Mouse (Mus musculus) heart, embryonic 16.5 days (tissue): ENCODE measurements at regions not wholly inside any gene's neighbourhood (a gene's known extent, or its start where the extent isn't known, plus 50 kb on each side); places are given as distances from the start of the nearest gene placed in this dataset.

ENCODE experiments used
- ATAC-seq: fragments of 200-750 bp; cut with Nextera tagmentation; replicated peaks from 2 replicates; pipeline ENCODE4 v1.8.0; 2017; ENCODE audit warnings: moderate number of reproducible peaks; ENCODE audit not compliant: insufficient read depth, low FRiP score; ENCODE audit errors: extremely low read depth
- H3K27ac ChIP-seq: fragments of 300-500 bp; sonication (generic); 2 replicates; pipeline ENCODE4 v1.5.1; 2014; ENCODE audit warnings: mild to moderate bottlenecking, low read length, control low read depth, moderate library complexity
- H3K27me3 ChIP-seq: fragments of 300-500 bp; sonication (generic); 2 replicates; pipeline ENCODE4 v1.6.1; 2014; ENCODE audit warnings: low read length, mixed read lengths; ENCODE audit not compliant: control insufficient read depth, insufficient read depth
- H3K36me3 ChIP-seq: fragments of 300-500 bp; sonication (generic); 2 replicates; pipeline ENCODE4 v1.6.1; 2014; ENCODE audit not compliant: control insufficient read depth, insufficient read depth
- H3K4me1 ChIP-seq: fragments of 300-500 bp; sonication (generic); 2 replicates; pipeline ENCODE4 v1.6.1; 2014; ENCODE audit warnings: low read length, mixed read lengths; ENCODE audit not compliant: control insufficient read depth, insufficient read depth
- H3K4me2 ChIP-seq: fragments of 300-500 bp; sonication (generic); 2 replicates; pipeline ENCODE4 v1.6.1; 2014; ENCODE audit warnings: low read depth, mild to moderate bottlenecking, control low read depth, low read length
- H3K4me3 ChIP-seq: fragments of 300-500 bp; sonication (generic); 2 replicates; pipeline ENCODE4 v1.5.1; 2014; ENCODE audit warnings: mild to moderate bottlenecking, control low read depth, low read length
- H3K9ac ChIP-seq: fragments of 300-500 bp; sonication (generic); 2 replicates; pipeline ENCODE4 v1.6.1; 2014; ENCODE audit warnings: low read length, control low read depth
- H3K9me3 ChIP-seq: fragments of 300-500 bp; sonication (generic); replicated peaks from 2 replicates; pipeline ENCODE4 v1.6.1; 2016; ENCODE audit warnings: low read length; ENCODE audit not compliant: control insufficient read depth
- WGBS: fragments of 180-500 bp; shearing (Covaris S2); extraction: QIAGEN DNeasy Blood & Tissue Kit; methylation state at CpG from one replicate; pipeline ENCODE4 v1.1.7; 2014; 5-methylcytosine and 5-hydroxymethylcytosine counted together

DNA sequence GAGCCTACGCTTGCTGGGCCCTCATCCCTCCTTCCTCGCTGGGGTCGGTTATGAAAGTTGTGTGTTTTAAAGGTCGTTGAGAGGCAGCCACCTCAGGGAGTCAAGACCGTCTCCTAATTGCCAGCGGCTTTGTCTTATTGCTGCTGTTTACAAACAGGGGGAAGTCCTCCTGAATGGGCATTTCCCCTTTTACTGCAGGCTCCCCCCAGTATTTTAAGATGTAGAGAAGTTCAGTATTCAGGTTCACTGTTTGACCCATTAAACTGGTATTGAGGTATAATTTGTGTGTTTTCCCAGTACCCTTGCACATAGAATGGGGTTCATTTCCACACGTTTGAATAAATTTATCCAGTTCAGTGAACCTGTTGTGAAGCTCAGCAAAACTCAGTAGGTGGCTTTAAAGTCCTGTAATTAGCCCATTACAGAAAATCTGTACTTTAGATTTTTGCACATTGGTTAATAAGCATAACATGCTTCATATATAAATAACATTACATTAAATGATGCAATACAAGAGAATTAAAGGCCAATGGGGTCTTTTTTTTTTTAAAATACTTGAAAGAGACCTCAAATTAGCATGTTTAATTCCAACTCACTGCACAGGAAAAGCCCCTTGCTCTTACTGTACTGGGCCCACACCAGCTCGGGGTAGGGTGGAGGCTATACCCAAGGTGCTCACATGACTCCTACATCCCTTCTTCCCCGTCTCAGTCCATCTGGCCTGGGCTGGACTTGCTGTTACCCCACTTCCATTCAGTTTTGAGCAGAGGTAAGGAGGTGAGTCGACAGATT, 63.7 kb downstream of the Nkx2-1 start:
- 73% methylated on average over 10 of the region's 10 CpGs for WGBS

GRCm38 (mm10) chr12:56470932-56471500, 65.7 kb downstream of the Nkx2-1 start:
- H3K4me2 ChIP-seq, result no peak overlapping the region
- H3K27ac ChIP-seq, result no peak overlapping the region
- no peaks in the 10 kb centered on the region for H3K9me3 ChIP-seq
- H3K4me3 ChIP-seq, result no peak overlapping the region
- no peaks in the 10 kb centered on the region for H3K4me1 ChIP-seq
- no peaks in the 10 kb centered on the region for H3K27me3 ChIP-seq
- no peak overlapping the region for H3K9ac ChIP-seq
- no peak for ATAC-seq
- WGBS, result 77% methylated on average over 10 of the region's 10 CpGs
- H3K36me3 ChIP-seq, result no peaks in the 10 kb centered on the region

More for the DNA sequence above, 63.7 kb downstream of the Nkx2-1 start:
- H3K9me3 ChIP-seq, result no peaks in the 10 kb centered on the region
- no peak overlapping the region for H3K4me3 ChIP-seq
- H3K36me3 ChIP-seq, result no peaks in the 10 kb centered on the region
- no peaks in the 10 kb centered on the region for H3K27me3 ChIP-seq
- no peak overlapping the region for H3K9ac ChIP-seq
- no peak overlapping the region for H3K4me2 ChIP-seq
- ATAC-seq, result no peak
- H3K27ac ChIP-seq, result no peak overlapping the region
- H3K4me1 ChIP-seq, result no peaks in the 10 kb centered on the region

GRCm38 (mm10) chr12:56459508-56460119, 77.1 kb downstream of the Nkx2-1 start:
- Histone ChIP-seq H3K4me3 (peak overlapping the region; percentile 23), H3K27me3 (no peaks in the 10 kb centered on the region), H3K9ac (no peak overlapping the region), H3K36me3 (no peaks in the 10 kb centered on the region), H3K4me2 (peak overlapping the region; percentile 47; the same call in 1 of the 2 replicates), H3K9me3 (no peaks in the 10 kb centered on the region), H3K4me1 (no peaks in the 10 kb centered on the region), H3K27ac (no peak overlapping the region)
- no peak for ATAC-seq
- WGBS, result 16% methylated on average over 10 of the region's 10 CpGs

DNA sequence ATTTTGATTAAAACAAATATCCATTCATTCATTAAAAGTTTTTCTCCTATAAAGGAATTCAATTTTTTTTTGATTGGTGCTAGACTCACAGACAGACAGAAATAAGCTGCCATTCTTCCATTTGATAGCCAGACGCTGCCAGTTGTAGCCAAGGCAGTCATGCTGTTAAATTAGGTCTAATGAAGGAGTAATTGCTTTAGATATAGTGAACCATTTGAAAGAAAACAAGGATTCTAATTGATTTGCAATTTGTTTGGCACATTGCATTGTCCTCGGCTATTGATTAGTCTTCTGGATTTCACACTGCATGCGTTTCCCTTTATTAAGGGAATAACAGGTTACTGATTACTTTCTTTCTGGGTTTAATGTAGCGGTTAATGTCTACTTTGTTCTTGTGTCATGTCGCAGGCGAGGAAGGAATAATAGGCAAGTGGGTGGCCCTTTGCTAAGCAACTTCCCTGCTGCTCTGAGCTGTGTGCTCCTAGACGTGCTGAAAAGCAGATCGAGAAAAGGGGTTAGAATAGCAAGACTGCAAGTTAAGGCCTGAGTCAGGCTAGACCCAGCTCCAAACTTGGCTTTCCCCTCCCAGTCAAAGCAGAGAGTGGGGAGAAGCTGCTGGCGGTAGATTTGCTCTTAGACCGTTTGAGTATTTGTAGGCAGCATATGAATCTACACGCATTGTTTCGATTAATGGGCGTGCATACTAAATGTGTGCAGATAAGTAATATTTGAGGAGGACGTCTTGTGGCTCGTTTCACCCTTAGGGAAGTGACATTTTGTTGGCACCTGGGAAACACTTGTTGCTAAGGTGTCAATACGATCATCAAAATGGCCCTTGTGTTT, 77.8 kb downstream of the Nkx2-1 start:
- H3K4me3 ChIP-seq, result peak overlapping the region; percentile 23

GRCm38 (mm10) chr12:56457951-56458350, 78.8 kb downstream of the Nkx2-1 start:
- Histone ChIP-seq H3K27ac (no peak overlapping the region), H3K4me2 (no peak overlapping the region), H3K9me3 (no peaks in the 10 kb centered on the region), H3K4me1 (no peaks in the 10 kb centered on the region), H3K36me3 (no peaks in the 10 kb centered on the region), H3K27me3 (no peaks in the 10 kb centered on the region), H3K9ac (no peak overlapping the region), H3K4me3 (no peak overlapping the region)
- no peak for ATAC-seq
- WGBS, result 59% methylated on average over 5 of the region's 5 CpGs

More for the DNA sequence above, 77.8 kb downstream of the Nkx2-1 start:
- Histone ChIP-seq H3K36me3 (no peaks in the 10 kb centered on the region), H3K4me2 (peak overlapping the region; percentile 47; the same call in 1 of the 2 replicates), H3K27ac (no peak overlapping the region), H3K27me3 (no peaks in the 10 kb centered on the region), H3K9ac (no peak overlapping the region), H3K9me3 (no peaks in the 10 kb centered on the region), H3K4me1 (no peaks in the 10 kb centered on the region)
- 24% methylated on average over 16 of the region's 16 CpGs for WGBS
- ATAC-seq, result no peak

GRCm38 (mm10) chr12:56457356-56457755, 79.4 kb downstream of the Nkx2-1 start:
- no peak for ATAC-seq
- Histone ChIP-seq H3K9ac (no peak overlapping the region), H3K27me3 (no peaks in the 10 kb centered on the region), H3K4me3 (no peak overlapping the region), H3K36me3 (no peaks in the 10 kb centered on the region), H3K4me1 (no peaks in the 10 kb centered on the region), H3K27ac (no peak overlapping the region), H3K4me2 (no peak overlapping the region), H3K9me3 (no peaks in the 10 kb centered on the region)
- 35% methylated on average over 2 of the region's 2 CpGs for WGBS

GRCm38 (mm10) chr12:56450261-56450660, 86.4 kb downstream of the Nkx2-1 start:
- H3K9me3 ChIP-seq, result no peaks in the 10 kb centered on the region
- no peak overlapping the region for H3K9ac ChIP-seq
- no peaks in the 10 kb centered on the region for H3K27me3 ChIP-seq
- WGBS, result 68% methylated on average over 2 of the region's 2 CpGs
- no peak overlapping the region for H3K4me2 ChIP-seq
- no peak for ATAC-seq
- no peaks in the 10 kb centered on the region for H3K4me1 ChIP-seq
- no peaks in the 10 kb centered on the region for H3K36me3 ChIP-seq
- H3K27ac ChIP-seq, result no peak overlapping the region
- no peak overlapping the region for H3K4me3 ChIP-seq

DNA sequence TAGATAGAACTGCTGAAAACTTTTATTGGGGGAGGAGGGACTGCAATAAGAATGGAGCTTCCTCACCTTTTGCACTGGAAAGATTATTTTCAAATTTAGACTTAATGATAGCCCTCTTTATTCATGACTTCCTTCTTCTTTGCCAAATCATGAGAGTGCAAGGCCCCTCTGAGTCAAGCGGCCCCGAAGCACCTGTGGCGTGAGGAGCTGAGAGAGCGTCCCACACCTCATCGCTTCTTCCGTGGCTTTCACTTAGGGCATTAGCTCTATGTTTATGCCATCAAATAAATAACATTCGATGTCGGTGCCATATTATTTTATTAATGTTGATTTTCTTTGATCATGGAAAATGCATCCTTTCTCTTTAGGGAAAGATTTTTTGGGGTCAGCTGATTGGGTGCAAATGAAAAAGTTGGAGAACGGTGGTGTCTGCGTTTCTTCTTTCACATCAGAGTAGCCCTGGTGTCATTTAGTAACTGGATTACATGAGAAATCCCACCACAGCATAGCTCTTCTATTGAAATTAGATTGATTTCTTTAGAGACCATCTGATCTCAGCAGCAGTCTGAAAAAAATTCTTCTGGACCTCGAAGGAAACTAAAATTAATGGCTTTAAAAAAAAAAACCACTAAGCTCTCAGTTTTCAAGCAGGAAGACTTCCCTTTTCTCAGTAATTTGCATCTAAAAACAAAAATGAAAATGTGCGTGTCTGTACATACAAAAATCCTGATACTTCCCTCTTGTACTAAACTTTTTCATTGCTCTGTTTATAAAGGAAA, 87.7 kb downstream of the Nkx2-1 start:
- H3K36me3 ChIP-seq, result no peaks in the 10 kb centered on the region
- no peak overlapping the region for H3K4me3 ChIP-seq
- no peak overlapping the region for H3K4me2 ChIP-seq
- no peak for ATAC-seq
- no peak overlapping the region for H3K27ac ChIP-seq
- 78% methylated on average over 12 of the region's 12 CpGs for WGBS
- no peak overlapping the region for H3K9ac ChIP-seq
- H3K27me3 ChIP-seq, result no peaks in the 10 kb centered on the region
- H3K9me3 ChIP-seq, result no peaks in the 10 kb centered on the region
- H3K4me1 ChIP-seq, result no peaks in the 10 kb centered on the region
